Mouse (Mus musculus) cerebellum, adult 2 months (tissue): ENCODE measurements at regions not wholly inside any gene's neighbourhood (a gene's known extent, or its start where the extent isn't known, plus 50 kb on each side); places are given as distances from the start of the nearest gene placed in this dataset.

Source experiments
- DNase-seq, 2 experiments: peaks; one replicate each; pipeline ENCODE4 v3.0.0; 2021
- H3K27ac ChIP-seq: fragments of 200-500 bp; 2 replicates; pipeline ENCODE4 v1.5.1; 2012; ENCODE audit warnings: low read length, control low read depth, inconsistent platforms; ENCODE audit not compliant: insufficient read depth
- H3K27me3 ChIP-seq: fragments of 200-500 bp; 2 replicates; pipeline ENCODE4 v1.6.1; 2012; ENCODE audit warnings: inconsistent platforms, mild to moderate bottlenecking, low read length, moderate library complexity; ENCODE audit not compliant: control insufficient read depth, insufficient read depth
- H3K4me1 ChIP-seq: fragments of 200-500 bp; 2 replicates; pipeline ENCODE4 v1.6.1; 2011; ENCODE audit warnings: low read length; ENCODE audit not compliant: control insufficient read depth, insufficient read depth
- H3K4me3 ChIP-seq: fragments of 200-500 bp; replicated peaks from 2 replicates; pipeline ENCODE3; 2011; ENCODE audit warnings: mild to moderate bottlenecking, low read depth, low read length, control low read depth; ENCODE audit not compliant: insufficient read depth
- CTCF ChIP-seq: fragments of 200-500 bp; IDR thresholded peaks from 2 replicates; pipeline ENCODE4 v1.5.1; 2011; ENCODE audit warnings: low read depth, mild to moderate bottlenecking, control low read depth, low read length, moderate library complexity, borderline replicate concordance; ENCODE audit not compliant: insufficient read depth
- POLR2A ChIP-seq: fragments of 200-500 bp; IDR thresholded peaks from 2 replicates; pipeline ENCODE4 v1.6.1; 2011; ENCODE audit warnings: low read length, control low read depth, borderline replicate concordance; ENCODE audit not compliant: insufficient read depth
- WGBS: fragments of 180-500 bp; shearing (Covaris S2); methylation state at CpG from one replicate; pipeline ENCODE4 v1.1.7; 2018; 5-methylcytosine and 5-hydroxymethylcytosine counted together

DNA sequence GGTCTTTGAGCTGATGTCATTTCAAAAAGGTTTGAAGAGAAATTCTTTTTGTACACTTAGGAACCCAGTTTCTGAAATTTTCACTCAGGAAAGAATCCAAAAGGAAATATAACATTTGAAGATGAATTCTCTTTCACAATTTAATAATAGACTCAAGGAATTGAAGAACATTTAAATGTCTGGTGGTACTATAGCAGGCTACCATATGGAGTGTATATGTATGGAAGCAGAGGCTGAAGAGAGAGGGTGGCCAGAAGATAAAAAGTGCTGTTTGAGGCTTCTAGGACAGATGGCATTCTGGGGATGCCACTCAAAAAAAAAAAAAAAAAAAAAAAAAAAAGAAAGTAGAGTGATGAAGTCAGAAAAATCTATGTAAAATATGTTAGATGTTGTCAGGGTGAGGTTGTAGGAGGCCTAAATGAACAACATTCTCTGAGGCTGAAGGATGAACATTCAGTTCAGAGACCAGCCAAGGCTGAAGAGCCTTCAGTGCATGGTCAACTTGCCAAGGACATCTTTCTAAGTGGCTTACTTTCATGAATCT is 170.1 kb upstream of the Arpp21 start:
- Histone ChIP-seq H3K4me3 (no peak overlapping the region), H3K27me3 (no peaks in the 10 kb centered on the region), H3K27ac (no peak overlapping the region), H3K4me1 (no peaks in the 10 kb centered on the region)
- DNase-seq, result no peak
- no peak for TF ChIP-seq POLR2A
- TF ChIP-seq CTCF, result no peak

DNA sequence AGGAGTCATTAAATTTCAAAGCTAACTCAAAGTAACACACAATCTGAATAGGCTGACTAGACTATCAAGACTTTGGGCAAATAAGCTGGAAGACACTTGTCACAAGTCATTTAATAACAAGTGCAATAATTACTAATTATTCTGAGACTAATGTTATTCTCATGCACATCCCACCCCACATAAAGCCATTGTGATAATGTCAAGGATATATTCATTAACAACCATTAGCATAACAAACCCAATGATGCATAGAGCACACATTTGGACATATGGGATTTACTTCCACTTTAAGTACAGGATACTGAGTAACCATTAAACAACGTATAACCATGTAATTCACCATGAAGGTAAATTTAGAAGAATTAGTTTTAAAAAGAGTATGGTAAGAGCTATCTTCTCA is 135.0 kb upstream of the Arpp21 start:
- no peaks in the 10 kb centered on the region for H3K4me1 ChIP-seq
- 72% methylated on average over 1 of the region's 1 CpGs for WGBS
- TF ChIP-seq CTCF (no peak), POLR2A (no peak)
- H3K4me3 ChIP-seq, result no peak overlapping the region
- H3K27ac ChIP-seq, result no peak overlapping the region
- no peak for DNase-seq
- H3K27me3 ChIP-seq, result no peaks in the 10 kb centered on the region

DNA sequence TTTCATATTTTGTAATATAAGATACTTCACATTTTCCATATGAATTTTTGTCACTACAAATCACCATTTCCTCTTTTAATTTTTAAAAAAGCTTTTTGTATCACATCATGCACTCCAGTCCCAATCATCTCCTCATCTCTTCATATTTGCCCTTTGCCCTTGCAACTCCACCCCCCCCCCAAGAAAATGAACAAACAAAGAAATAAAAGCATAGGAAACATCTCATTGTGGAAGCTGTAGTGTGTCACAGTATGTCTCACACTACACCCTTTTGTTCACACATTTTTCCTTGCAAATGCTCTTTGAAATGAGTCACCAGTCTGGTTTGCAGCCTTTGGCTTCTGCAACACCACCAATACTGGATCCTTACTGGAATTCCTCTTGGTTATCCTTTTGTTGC is 131.6 kb upstream of the Arpp21 start:
- no peak for DNase-seq
- H3K27me3 ChIP-seq, result no peaks in the 10 kb centered on the region
- H3K4me3 ChIP-seq, result no peak overlapping the region
- no peak for TF ChIP-seq CTCF
- TF ChIP-seq POLR2A, result no peak
- H3K4me1 ChIP-seq, result no peaks in the 10 kb centered on the region
- H3K27ac ChIP-seq, result no peak overlapping the region

DNA sequence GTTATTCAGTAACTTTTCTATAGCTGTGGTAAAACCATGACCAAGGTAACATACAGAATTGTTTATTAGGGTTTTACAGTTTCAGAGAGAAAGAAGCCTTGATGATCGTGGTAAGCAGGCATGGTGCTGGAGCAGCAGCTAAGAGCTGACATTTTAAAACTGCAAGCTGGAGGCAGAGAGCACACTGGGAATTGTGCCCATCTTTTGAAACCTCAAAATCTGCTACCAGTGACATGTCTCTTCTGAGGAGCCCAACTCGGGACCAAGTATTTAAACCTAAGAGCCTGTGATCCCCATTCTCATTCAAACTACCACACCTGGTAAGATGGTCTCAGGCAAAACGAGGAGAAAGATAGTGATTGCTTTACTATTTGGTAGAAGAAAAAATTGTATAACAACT is 125.6 kb upstream of the Arpp21 start:
- no peak overlapping the region for H3K27ac ChIP-seq

DNA sequence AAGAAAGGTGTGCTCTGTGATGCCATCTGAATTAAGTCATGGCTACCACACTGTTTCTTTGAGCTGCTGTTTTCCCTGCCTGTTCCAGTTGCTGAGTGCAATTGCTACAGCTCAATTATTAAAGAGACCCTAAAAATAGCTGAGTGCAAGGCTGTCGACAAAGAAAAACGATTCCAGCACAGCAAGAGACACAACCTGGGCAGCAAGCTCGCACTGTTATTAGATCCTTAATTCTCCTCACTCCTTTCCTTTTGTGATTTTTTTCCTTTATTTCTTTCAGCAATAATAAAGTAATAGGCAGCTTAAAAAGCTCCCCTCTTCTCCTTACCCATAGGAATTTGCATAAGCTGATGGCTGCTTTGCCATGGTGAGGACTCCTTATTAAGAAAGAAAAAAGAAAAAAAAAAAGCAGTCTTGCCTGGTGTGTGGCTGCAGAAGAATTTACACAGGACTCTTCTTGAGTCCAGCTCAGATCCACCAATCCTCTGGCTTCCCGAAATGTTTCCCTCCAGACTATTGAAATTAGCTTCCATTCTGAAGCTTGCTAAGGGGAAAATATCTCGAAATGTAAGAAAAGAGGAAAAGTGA is 123.1 kb upstream of the Arpp21 start:
- no peak for DNase-seq
- Histone ChIP-seq H3K4me3 (no peak overlapping the region), H3K4me1 (no peaks in the 10 kb centered on the region), H3K27me3 (no peaks in the 10 kb centered on the region), H3K27ac (no peak overlapping the region)
- TF ChIP-seq CTCF (no peak), POLR2A (no peak)
- 53% methylated on average over 5 of the region's 5 CpGs for WGBS

More for the DNA sequence above, 125.6 kb upstream of the Arpp21 start:
- Histone ChIP-seq H3K4me1 (no peaks in the 10 kb centered on the region), H3K4me3 (no peak overlapping the region), H3K27me3 (no peaks in the 10 kb centered on the region)
- 45% methylated on average over 3 of the region's 3 CpGs for WGBS
- TF ChIP-seq CTCF (no peak), POLR2A (no peak)
- DNase-seq, result no peak

DNA sequence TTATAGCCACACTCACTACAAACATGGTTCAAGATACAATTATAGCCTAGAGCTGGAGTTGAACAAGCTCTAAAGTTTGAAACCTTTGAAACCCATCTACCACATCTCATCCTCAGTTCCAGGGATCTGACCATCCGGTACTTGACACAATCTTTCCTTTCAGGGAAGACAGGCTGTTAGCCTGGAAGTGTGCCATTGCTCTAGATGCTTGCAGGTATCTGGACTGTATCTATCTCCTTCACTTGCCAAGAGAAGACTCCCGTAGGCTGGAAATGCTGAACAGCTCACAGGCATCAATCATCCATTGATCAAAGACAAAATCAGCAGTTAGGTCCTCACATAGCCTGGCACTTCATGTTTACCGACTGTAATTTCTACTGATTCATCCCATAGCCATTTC is 117.5 kb upstream of the Arpp21 start:
- peak; percentile 31 to 68 for DNase-seq
- TF ChIP-seq POLR2A (no peak), CTCF (no peak)
- Histone ChIP-seq H3K27ac (no peak overlapping the region), H3K4me3 (no peak overlapping the region), H3K4me1 (peaks cover 3% of the 10 kb centered on the region; the same call in 1 of the 2 replicates), H3K27me3 (no peaks in the 10 kb centered on the region)
- 26% methylated on average over 3 of the region's 3 CpGs for WGBS

DNA sequence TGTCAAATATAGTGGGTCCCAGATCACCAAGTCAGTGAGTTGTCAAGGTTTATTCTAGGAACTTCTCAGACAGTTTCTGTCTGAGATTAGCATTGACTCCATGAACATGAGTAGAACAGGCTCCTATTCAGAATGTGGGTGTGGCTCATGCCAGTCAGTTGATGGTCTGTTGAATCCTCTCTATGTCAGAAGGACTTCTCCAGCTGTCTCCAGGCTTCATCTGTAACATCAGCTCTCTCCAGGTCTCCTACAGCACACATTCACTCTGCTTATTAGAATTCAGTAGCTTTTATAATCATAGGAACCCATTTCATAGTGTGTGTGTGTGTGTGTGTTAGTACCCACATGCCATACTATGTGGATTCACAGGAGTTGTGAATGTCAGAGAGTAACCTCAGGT is 113.2 kb upstream of the Arpp21 start:
- Histone ChIP-seq H3K4me3 (no peak overlapping the region), H3K27ac (no peak overlapping the region), H3K4me1 (peaks cover 3% of the 10 kb centered on the region; the same call in 1 of the 2 replicates), H3K27me3 (no peaks in the 10 kb centered on the region)
- no peak for DNase-seq
- TF ChIP-seq CTCF (no peak), POLR2A (no peak)

DNA sequence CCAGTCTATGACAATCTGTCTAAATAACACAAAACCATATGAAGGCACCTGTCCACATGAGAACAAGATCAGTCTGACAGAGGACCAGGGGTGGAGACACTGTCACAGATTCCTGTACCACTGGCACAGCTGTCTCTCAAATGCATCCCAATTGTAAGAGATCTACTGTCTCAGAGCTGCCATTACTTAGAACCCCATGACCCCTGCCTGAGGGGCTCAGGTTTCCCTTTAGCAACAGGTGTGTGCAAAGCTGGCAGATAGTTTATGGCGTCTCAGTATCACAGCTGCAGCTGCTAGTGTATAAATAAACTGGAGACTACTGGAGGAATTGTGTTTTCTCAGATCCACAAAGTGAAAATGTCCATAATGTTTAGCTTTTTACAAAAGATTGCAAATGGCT is 109.1 kb upstream of the Arpp21 start:
- Histone ChIP-seq H3K27ac (no peak overlapping the region), H3K4me1 (no peaks in the 10 kb centered on the region), H3K27me3 (no peaks in the 10 kb centered on the region), H3K4me3 (no peak overlapping the region)
- TF ChIP-seq POLR2A (no peak), CTCF (no peak)
- no peak for DNase-seq
- WGBS, result 70% methylated on average over 1 of the region's 1 CpGs

DNA sequence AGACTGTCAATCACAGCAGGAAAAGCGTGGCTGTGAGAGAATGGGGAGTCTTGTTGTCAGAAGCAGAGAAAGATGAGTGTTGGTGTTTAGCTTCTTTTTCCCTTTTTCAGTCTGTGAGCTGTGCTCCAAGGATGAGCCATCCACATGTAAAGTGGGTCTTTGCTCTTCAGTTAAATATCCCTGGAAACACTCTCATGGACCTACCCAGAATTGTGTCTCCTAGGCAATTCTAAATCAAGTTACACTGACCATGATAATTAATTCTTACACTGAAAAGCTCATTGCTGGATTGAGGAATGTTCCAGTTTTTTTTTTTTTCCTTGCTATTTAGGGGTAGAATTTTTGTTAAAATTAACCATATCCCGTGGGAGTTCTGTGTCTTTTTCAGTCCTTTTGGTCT is 104.6 kb upstream of the Arpp21 start:
- no peaks in the 10 kb centered on the region for H3K4me1 ChIP-seq
- 87% methylated on average over 2 of the region's 2 CpGs for WGBS
- no peaks in the 10 kb centered on the region for H3K27me3 ChIP-seq
- TF ChIP-seq CTCF (no peak), POLR2A (no peak)
- no peak overlapping the region for H3K4me3 ChIP-seq
- no peak overlapping the region for H3K27ac ChIP-seq
- DNase-seq, result no peak
